Mouse (Mus musculus) cerebellum, adult 2 months (tissue): ENCODE results near the gene Gm10260.

Experiments
- CTCF ChIP-seq: fragments of 200-500 bp; IDR thresholded peaks from 2 replicates; pipeline ENCODE4 v1.5.1; 2011; ENCODE audit warnings: low read depth, mild to moderate bottlenecking, control low read depth, low read length, moderate library complexity, borderline replicate concordance; ENCODE audit not compliant: insufficient read depth
- POLR2A ChIP-seq: fragments of 200-500 bp; IDR thresholded peaks from 2 replicates; pipeline ENCODE4 v1.6.1; 2011; ENCODE audit warnings: low read length, control low read depth, borderline replicate concordance; ENCODE audit not compliant: insufficient read depth

DNA sequence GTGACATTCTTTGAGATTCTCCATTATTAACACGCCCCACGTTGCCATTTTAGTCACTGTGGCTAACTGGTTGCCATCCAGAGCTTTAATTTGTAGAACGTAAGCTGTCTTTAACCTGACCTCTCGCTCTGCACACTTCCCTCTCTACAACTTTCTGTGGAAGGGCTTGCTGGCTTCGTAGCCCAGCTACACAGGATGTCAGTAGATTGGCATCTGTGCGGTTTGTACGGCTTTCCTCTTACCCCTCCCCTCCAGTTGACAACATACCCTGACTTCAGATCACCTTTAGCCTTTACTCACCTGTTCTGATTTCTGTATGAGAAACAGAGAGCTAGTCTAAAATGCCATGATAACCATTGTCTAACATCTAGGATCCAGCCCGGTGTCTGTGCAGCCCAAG lies 1.7 kb upstream of the Gm10260 start:
- no peak for TF ChIP-seq CTCF
- TF ChIP-seq POLR2A: no peak
